Mouse (Mus musculus): ENCODE results near the gene Sowaha.

The Sowaha gene

DNA sequence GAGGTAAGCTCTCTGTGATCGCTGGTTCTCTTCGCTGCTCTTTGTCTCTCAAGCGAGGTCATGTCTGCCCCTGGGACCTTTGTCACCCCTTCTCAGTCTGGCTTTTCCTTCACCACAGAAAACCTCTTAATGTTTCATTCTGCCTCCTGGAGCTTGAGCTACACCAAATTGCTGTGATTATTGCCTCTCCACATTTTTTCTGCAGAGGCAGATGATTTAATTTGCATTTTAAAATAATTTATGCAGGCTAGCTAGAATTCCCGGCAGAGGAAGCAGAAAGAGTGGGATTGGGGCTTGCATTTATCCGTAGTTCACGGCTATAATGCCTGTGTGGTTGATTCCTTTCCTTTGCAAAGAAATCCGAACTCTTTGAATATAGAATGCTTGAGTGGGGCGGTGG is 4.5 kb downstream of the Sowaha start:
- DNase-seq (ENCODE audit: low spot score in 2 of 2) = no peak

DNA sequence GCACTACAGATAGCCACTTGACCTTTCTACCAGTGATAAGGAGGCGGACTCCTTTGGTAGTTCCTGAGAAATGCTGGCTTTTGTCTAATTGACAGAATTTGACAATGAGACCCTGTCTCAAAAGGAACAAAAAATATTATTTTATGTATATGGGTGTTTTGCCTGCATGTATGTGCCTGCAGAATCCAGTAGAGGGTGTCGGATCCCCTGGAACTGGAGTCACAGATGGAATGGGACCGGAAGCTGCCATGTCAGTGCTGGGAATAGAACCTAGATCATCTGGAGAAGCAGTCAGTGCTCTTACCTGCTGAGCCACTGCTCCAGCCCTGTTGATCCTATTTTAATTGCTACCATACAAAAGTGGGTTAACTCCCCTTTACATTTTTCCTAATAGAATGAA is 7.4 kb downstream of the Sowaha start:
- DNase-seq (ENCODE audit: low spot score in 2 of 2) = no peak

DNA sequence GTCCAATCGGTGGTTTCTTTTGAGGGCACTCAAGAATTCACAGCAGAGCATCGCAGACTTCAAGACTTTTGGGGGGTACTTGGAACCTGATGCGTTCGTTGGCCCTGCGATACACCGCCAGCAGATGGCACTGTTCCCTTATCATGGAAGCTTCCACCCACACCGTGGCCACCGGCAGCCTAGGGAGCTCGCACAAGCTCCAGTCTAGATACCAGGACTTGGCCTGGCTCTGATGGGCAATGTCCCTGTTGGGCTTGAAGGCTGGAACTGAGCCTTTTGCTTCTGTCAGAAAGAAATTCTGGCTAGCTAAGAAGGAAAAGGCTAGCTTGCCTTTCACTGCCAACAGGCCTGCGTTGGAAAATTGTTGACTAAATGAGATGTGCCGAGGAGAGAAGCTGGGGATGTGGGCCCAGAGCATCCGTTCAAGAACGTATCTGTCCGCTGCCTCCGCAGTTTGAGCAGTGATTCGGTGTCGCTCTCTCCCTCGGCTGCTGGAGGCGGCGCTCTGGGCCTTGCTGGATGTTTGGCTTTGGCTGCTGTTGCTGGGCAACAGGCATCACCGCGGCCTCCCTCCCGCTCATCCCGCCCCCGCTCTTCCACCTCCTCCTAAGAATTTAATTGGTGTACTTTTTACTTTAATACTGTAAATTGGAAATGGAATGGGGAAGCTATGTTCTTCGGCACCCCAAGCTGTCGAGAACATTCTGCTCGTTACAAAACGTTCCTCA is 9.9 kb downstream of the Sowaha start, which contains the start of gene Gm9837:
Gm9837 (minus strand) TSS at position 512 of the 728 bp plus-strand sequence.
- DNase-seq (ENCODE audit: low spot score in 2 of 2) = peak; percentile 76 to 93

GRCm38 (mm10) chr11:53469294-53469967 is 10.6 kb downstream of the Sowaha start:
- DNase-seq (ENCODE audit: low spot score in 2 of 2) = no peak

DNA sequence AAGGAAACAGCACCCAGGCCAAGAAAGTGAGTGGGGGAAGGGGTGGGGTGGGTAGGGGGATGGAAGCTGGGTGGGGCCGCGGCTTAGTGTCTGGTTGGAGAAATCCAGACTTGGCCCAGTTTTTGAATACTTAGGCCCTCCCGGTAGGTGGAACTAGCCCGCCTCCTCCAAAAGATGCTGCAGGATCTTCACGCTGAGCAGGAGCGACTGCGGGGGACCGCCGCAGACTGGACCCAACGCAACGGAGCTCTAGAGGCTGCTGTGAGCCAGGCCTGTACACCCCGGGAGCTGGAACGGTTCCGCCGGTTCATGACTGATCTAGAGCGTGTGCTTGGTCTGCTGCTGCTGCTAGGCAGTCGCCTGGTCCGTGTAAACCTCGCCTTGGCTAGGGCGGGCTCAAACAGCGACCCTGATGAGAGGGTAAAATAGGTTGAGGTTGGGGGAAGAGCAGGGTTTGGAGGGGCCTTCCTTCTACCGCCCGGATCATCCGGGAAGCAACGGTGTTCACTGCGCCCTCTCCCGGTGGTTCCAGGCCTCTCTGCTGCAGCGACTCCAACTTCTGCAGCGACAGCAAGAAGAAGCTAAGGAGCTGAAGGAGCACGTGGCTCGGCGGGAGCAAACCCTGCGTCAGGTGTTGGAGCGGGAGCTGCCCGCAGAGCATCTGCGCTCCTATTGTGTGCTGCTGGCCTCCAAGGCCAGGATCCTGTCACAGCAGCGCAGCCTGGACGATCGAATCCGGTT is 13.7 kb downstream of the Sowaha start:
- peak; percentile 65 to 86 for DNase-seq (ENCODE audit: low spot score in 2 of 2)

GRCm38 (mm10) chr11:53463551-53464424 is 16.3 kb downstream of the Sowaha start:
- no peak for DNase-seq (ENCODE audit: low spot score in 2 of 2)

DNA sequence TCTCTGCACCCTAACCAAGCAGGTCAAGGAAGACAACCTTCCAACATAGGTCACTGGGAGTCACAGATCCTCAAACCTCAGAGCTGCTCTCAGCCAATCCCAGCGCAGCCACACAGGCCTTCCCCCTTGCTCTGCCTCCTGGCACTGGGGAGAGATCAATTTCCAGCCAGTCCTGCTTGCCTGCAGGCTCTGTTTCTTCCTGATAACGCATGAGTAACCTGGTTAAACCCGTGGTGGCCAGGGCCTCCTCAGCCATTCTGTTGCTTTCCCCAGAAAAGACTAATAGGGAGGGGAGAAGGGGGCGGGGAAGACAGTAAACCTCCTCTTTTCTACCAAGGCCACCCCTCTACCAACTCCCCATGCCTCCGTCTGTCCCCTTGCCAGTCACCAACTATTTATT is 18.3 kb downstream of the Sowaha start:
- no peak for DNase-seq (ENCODE audit: low spot score in 2 of 2)

GRCm38 (mm10) chr11:53460192-53460591 is 19.9 kb downstream of the Sowaha start:
- no peak for DNase-seq (ENCODE audit: low spot score in 2 of 2)

DNA sequence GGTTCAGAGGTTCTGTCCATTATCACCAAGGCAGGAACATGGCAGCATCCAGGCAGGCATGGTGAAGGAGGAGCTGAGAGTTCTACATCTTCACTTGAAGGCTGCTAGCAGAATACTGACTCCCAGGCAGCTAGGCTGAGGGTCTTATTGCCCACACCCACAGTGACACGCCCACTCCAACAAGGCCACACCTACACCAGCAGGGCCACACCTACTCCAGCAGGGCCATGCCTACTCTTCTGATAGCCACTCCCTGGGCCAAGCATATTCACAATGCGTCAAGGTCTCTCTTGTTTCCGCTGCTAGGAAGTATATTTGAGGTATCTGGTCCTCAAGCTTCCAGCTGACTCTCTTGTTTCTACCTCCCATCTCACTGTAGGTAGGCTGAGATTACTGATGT is 21.1 kb downstream of the Sowaha start:
- DNase-seq (ENCODE audit: low spot score in 2 of 2) = no peak

GRCm38 (mm10) chr11:53457372-53457954 is 22.6 kb downstream of the Sowaha start:
- DNase-seq (ENCODE audit: low spot score in 2 of 2) = peak in 1 of 2 experiments; percentile 22

DNA sequence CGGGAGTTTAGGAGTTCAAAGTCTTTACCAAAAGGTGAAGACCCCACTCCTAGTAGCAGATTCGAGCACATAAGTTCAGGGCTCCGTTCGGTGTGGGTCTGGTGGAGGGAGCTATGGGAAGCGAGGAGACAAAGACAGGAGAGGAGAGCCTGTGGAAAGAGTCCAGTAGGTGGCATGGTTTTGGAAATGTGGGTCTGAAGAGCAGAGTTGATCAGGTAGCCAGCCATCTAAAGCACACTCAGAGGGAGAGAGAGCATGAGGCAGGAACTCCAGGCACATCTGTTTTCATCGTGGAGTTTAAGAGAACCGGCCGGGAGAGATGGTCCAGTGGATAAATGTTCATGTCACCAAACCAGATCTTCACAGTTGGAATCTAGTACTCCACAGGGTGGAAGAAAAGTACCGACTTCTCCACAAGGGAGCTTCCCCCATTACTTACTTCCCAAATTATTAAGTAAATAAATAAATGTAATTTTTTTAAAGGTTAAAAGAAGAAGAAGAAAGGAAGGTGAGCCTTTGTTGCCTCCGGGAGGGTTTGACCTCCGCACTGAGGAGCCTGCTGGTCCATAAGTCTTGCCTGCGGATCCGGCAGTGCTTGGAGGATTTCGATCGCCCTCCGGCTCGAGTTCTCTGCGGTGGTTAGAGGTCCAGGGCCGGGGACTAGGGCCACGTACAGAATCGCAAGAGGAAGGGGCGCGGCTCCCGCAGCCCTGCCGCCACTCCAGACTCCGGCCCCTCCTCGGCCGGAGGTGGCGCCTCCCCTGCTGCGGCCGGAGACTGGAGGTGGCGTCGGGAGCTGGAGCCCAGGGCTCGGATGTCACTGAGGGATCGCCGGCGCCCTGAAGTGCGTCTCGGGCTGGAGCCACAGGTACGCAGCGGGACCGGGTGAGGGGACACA is 23.4 kb downstream of the Sowaha start, which contains the start of the genes Gm10447 and Shroom1:
Gm10447 (minus strand) TSS at position 637 of the 898 bp plus-strand sequence.
Shroom1 (plus strand) TSS at position 732 of the 898 bp plus-strand sequence.
- peak in 1 of 2 experiments; percentile 55 for DNase-seq (ENCODE audit: low spot score in 2 of 2)

DNA sequence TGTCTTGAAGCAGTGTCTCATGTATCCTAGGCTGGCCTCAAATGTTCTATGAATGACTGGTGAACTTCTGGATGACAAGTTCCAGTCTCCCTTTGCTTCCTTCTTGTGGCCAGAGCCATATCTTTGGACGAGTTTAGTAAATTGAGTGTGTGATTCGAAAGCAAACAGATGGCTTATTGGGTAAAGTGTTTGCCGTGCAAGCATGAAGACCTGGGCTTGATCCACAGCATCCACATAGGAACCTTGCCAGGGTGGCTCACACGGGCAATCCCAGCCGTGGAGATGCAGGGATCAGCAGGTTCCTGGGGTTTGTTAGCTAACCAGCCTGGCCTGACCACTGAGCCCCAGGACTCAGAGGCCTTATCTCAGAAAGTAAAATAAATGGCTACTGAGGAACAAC is 27.0 kb downstream of the Sowaha start:
- no peak for DNase-seq (ENCODE audit: low spot score in 2 of 2)

- no peak for DNase-seq (ENCODE audit: low spot score in 2 of 2)
Observed at GRCm38 (mm10) chr11:53452396-53452795, 27.7 kb downstream of the Sowaha start.

GRCm38 (mm10) chr11:53451361-53451760 is 28.7 kb downstream of the Sowaha start:
- DNase-seq (ENCODE audit: low spot score in 2 of 2) = no peak

DNA sequence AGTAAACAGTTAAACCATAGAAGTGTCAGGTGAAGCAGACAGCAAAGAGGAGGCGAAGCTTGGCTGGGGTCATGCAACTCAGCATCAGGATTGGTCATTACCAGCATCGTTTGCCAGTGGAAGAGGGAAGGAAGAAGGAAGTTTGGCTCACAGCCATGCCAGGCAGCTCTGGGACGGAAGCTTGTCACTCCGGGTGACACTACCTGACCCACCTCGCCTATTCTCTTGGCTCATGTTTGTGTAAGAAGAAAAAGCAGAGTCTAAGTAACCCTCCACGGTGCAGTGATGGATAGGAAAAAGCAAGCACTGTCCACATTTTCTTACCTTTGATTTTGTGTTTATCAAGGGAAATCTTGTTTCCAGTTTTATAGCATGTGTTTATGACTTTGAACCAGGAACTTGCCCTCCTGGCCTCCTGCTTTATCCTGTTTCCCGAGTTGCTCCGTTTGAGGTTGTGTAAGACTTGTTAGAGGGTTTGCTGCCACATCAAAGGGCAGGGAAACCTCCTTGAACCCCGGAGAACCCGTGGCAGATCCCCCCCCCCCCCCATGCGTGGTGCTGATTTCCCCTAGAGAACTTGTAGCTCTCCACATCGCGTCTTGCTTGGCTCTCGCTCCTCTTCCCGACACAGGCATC is 29.9 kb downstream of the Sowaha start:
- DNase-seq (ENCODE audit: low spot score in 2 of 2) = no peak

GRCm38 (mm10) chr11:53448529-53448928 is 31.5 kb downstream of the Sowaha start:
- no peak for DNase-seq (ENCODE audit: low spot score in 2 of 2)

DNA sequence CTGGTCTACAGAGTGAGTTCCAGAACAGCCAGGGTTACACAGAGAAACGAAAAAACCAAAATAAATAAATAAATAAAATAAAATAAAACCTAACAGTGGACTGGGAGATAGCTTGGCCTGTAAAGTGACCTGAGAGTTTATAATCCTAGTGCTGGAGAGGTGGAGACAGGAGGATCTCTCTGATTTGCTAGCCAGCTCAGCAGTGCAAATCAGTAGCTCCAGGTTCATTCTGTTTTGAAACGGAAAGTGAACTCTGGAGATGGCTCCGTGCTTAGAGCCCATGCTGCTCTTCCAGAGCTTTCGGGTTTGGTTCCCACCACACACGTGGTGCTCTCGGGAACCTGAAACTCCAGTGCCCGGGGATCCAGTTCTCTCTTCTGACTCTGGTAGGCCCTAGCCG is 32.1 kb downstream of the Sowaha start:
- DNase-seq (ENCODE audit: low spot score in 2 of 2) = no peak

DNA sequence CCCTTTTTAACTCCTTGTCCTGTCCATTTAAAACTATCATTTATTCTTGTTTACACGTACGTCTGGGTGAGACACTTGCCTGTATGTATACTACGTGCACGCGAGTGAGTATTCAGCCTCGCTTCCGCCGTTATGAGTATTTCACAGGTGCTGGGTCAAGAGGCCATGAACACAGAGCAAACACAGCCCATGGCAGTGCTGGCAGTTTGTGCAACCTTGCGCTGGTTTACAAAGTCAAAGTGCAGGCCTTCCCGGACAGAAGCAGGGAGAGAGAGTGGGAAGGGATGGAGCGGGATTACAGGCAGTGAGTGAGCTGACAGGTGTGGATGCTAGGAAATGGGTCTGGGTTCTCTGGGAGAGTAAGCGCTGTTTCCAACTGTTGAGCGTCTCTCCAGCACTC is 33.9 kb downstream of the Sowaha start:
- DNase-seq (ENCODE audit: low spot score in 2 of 2) = no peak

GRCm38 (mm10) chr11:53445562-53445961 is 34.5 kb downstream of the Sowaha start:
- no peak for DNase-seq (ENCODE audit: low spot score in 2 of 2)
